Mouse (Mus musculus) embryonic facial prominence, embryonic 10.5 days (tissue): ENCODE measurements around the gene Rab12. TPM values are rescaled to one million over a fixed set of nuclear protein-coding genes. Genes with fewer than 3 reads are reported as not detected.

Experiments used
- DNase-seq: peaks from one replicate; pipeline ENCODE4 v3.0.0-alpha.2; 2017; ENCODE audit warnings: low spot score
- H3K27ac ChIP-seq: fragments of 300-500 bp; sonication (generic); replicated peaks from 2 replicates; pipeline ENCODE4 v1.5.1; 2016; ENCODE audit warnings: mild to moderate bottlenecking
- H3K27me3 ChIP-seq: fragments of 300-500 bp; sonication (generic); replicated peaks from 2 replicates; pipeline ENCODE4 v1.6.1; 2016; ENCODE audit warnings: low read depth, mild to moderate bottlenecking; ENCODE audit not compliant: poor library complexity, severe bottlenecking
- H3K36me3 ChIP-seq: fragments of 300-500 bp; sonication (generic); replicated peaks from 2 replicates; pipeline ENCODE4 v1.6.1; 2016; ENCODE audit warnings: mild to moderate bottlenecking, moderate library complexity
- H3K4me1 ChIP-seq: fragments of 300-500 bp; sonication (generic); 2 replicates; pipeline ENCODE4 v1.6.1; 2016
- H3K4me3 ChIP-seq: fragments of 300-500 bp; sonication (generic); 2 replicates; pipeline ENCODE4 v1.5.1; 2016; ENCODE audit warnings: mild to moderate bottlenecking, moderate library complexity
- H3K9me3 ChIP-seq: fragments of 300-500 bp; sonication (generic); 2 replicates; pipeline ENCODE4 v1.6.1; 2016; ENCODE audit warnings: mild to moderate bottlenecking
- WGBS: fragments of 180-500 bp; shearing (Covaris S2); methylation state at CpG from one replicate; pipeline ENCODE4 v1.1.7; 2016; 5-methylcytosine and 5-hydroxymethylcytosine counted together
- polyA plus RNA-seq: library from polyadenylated mRNA; unstranded; fragments of >200 nt; fragmentation: Nextera tagmentation; extraction: Ambion mirVana; gene quantifications from 2 replicates; pipeline ENCODE4 v1.2.1, GENCODE M21; 2016

Rab12 gene
- polyA plus RNA-seq, 1 experiment from 2014 or later: 27.4 TPM

DNA sequence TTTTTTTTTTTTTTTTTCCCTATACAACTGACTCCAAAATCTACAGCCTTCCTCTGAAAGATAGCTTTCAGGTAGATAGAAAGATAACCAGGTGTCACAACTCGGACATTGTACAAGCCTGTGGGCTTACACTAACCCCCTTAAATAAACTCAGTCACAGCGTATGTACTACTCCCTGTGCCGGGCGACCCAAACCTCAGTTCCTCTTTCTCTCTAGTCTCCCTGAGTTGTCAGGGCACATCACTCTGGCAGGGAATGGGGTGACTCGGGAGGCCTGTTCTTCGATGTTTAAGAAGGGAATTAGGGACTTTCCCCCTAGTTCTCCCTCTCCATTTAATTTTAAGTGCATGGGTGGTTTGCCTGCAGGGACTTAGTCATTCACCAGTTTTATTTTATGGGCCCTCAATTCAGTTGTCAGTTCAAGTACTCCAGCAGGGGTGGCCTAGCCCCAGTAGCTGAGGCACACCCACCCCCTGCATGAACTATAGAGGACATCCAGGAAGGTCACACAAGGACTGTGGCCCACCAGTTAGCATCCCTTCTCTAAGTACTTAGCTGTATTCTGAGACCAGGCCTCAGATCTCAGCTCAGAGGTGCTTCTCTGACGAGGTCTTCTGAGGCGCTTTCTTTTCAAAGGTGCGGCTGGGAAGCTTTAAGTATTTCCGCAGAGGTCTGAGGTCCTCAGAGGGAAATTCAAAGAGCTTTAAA lies 5.1 kb downstream of the Rab12 start:
- H3K4me3 ChIP-seq: no peak overlapping the region
- 92% methylated on average over 10 of the region's 10 CpGs for WGBS
- H3K4me1 ChIP-seq: peaks cover 30% of the 10 kb centered on the region
- peaks cover 57% of the 10 kb centered on the region for H3K36me3 ChIP-seq
- H3K27me3 ChIP-seq: no peaks in the 10 kb centered on the region
- no peak for DNase-seq
- no peaks in the 10 kb centered on the region for H3K9me3 ChIP-seq
- H3K27ac ChIP-seq: no peak overlapping the region

DNA sequence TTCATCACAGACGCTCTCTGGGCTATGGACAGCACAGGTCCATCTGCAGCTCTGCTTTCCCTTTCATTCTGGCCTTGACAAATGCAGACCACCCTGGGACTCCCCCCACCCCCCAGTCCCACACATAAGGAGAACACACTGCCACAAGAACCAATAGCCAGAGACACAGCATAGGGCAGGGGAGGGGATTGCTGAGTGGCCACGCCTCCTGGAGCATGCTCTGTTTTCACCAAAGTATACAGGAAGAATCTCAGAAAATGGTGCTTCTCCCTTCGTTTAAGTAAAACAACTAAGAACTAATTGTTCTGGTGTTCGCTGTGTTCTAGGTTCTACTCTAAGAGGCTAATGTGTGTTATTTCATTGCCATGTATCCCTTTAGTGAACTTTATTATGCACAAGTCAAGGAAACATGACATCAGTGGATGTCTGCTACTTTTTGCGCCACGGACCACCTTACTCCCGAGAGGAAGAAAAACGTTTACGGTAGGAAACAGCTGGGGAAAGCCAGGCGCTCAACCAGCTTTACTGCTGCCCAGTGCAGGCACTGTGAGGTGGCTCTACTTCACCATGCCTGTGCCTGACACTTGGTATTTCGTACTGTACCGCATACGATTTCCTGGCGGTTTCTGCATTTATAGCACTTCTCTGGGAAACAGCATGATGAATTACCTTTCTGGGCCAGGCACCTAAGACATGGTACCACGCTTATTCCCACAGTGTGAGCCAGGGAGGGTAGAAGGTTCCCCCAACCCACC lies 7.2 kb downstream of the Rab12 start:
- no peaks in the 10 kb centered on the region for H3K9me3 ChIP-seq
- H3K36me3 ChIP-seq: peaks cover 74% of the 10 kb centered on the region
- no peaks in the 10 kb centered on the region for H3K27me3 ChIP-seq
- peaks cover 16% of the 10 kb centered on the region for H3K4me1 ChIP-seq
- no peak overlapping the region for H3K27ac ChIP-seq
- 86% methylated on average over 15 of the region's 15 CpGs for WGBS
- no peak overlapping the region for H3K4me3 ChIP-seq
- no peak for DNase-seq

DNA sequence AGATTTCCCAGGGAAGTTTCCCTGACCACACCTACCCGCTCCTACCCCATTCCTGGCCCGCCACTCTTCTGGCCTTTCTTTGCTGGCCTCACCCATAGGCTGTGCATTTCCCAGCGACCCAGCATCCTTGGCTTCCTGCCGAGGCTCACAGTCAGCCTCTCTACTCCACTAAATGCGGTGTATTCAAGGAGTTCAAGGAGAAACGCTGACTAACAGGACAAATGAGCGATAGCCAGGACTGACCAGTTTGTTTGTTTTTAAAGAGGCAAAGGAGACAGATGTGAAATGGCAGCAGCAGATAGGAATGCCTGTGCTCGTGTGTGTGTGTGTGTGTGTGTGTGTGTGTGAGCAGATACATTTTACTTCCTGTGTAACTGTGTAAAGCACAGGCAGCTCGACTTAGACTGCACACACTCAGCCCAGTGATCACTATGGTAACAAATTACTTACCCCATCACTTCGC lies 9.3 kb downstream of the Rab12 start:
- DNase-seq: peak; percentile 22
- H3K36me3 ChIP-seq: peaks cover 74% of the 10 kb centered on the region
- H3K27me3 ChIP-seq: no peaks in the 10 kb centered on the region
- no peak overlapping the region for H3K27ac ChIP-seq
- H3K9me3 ChIP-seq: no peaks in the 10 kb centered on the region
- no peak overlapping the region for H3K4me3 ChIP-seq
- WGBS: 56% methylated on average over 10 of the region's 10 CpGs
- peaks cover 12% of the 10 kb centered on the region; the same call in 1 of the 2 replicates for H3K4me1 ChIP-seq

DNA sequence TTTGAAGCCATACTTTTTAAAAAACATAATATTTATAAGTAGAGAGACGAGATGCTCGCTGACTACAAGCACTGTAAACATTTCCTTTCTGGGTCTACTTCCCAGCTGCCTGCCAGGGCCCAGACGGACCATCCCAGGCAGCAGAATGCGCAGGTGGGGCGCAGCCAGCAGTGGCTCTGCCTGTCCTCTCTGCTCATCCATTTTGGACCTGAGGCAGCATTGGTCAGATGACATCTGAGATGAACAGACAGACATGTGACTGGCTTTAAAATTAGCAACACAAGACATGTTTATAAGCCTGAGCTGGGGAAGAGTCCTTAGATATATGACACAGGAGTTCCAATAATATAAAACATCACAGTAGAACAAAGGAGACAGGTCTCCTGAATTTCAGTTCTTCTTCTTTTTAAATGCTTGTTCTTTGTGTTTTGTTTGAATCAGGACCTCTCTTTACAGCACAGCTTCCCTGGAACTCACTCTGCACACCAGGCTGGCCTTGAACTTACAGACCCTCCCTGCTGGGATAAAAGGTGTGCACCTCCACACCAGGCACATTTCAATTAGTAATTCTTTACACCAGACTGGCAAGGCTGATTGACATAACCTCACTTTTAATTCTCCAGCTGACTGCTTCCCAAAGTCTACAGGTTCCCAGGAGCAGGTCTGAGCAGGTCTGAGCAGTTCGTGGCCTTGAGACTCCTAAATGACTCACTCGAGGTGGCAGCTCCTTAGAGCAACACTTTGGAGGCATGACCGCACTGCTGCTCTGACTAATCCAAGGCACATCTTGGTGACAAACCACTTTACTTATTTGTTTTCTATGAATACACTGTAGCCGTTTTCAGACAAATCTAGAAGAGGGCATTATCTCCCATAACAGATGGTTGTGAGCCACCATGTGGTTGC lies 12.2 kb downstream of the Rab12 start:
- peaks cover 76% of the 10 kb centered on the region for H3K36me3 ChIP-seq
- no peak for DNase-seq
- H3K27me3 ChIP-seq: no peaks in the 10 kb centered on the region

DNA sequence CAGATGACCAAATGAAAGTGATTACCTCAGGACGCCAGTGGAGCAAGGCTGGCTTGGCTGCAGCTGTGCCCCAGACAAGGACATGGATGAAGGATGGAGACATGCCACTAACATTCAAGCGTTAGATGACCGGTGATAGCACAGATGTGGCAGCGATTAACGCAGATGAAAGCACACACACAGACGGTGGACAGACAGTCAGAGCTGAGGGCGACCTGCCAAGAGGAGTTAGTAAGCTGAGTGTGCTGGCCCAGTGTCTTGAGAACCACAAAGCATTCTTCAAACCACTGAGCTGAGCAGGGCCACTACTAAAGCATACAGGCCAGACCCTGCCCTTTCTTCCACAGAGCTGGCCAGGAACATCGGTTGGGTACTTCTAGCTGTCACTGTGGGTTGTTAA lies 14.6 kb downstream of the Rab12 start:
- no peak for DNase-seq
- H3K4me1 ChIP-seq: no peaks in the 10 kb centered on the region
- 91% methylated on average over 8 of the region's 8 CpGs for WGBS
- H3K9me3 ChIP-seq: no peaks in the 10 kb centered on the region
- no peak overlapping the region for H3K27ac ChIP-seq
- H3K36me3 ChIP-seq: peaks cover 84% of the 10 kb centered on the region
- no peak overlapping the region for H3K4me3 ChIP-seq
- H3K27me3 ChIP-seq: no peaks in the 10 kb centered on the region

More for the DNA sequence above, 12.2 kb downstream of the Rab12 start:
- WGBS: 92% methylated on average over 9 of the region's 9 CpGs
- no peaks in the 10 kb centered on the region for H3K9me3 ChIP-seq
- H3K4me3 ChIP-seq: no peak overlapping the region
- H3K27ac ChIP-seq: no peak overlapping the region; the same call in 1 of the 2 replicates
- peaks cover 12% of the 10 kb centered on the region; the same call in 1 of the 2 replicates for H3K4me1 ChIP-seq

DNA sequence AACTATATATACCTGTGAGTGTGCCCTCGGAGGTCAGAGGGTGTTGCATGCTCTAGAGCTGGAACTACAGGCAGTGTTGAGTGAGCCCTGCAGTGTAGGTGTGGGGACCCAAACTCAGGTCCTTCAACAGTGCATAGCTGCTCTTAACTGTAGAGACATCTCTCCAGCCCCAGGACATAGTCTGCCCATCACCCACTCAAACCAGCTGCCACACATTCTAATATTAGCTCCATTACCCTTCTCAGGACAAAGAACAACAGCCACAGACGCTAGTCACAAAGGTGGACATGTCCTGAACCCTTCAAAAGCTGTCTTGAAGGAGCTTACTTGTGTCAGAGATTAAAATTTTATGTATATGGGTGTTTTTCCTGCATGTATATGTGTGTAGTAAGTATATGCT lies 15.3 kb downstream of the Rab12 start:
- H3K27me3 ChIP-seq: no peaks in the 10 kb centered on the region
- no peaks in the 10 kb centered on the region for H3K9me3 ChIP-seq
- no peak overlapping the region for H3K4me3 ChIP-seq
- no peak for DNase-seq
- H3K36me3 ChIP-seq: peaks cover 87% of the 10 kb centered on the region
- H3K27ac ChIP-seq: no peak overlapping the region
- WGBS: 91% methylated on average over 2 of the region's 2 CpGs
- no peaks in the 10 kb centered on the region for H3K4me1 ChIP-seq

DNA sequence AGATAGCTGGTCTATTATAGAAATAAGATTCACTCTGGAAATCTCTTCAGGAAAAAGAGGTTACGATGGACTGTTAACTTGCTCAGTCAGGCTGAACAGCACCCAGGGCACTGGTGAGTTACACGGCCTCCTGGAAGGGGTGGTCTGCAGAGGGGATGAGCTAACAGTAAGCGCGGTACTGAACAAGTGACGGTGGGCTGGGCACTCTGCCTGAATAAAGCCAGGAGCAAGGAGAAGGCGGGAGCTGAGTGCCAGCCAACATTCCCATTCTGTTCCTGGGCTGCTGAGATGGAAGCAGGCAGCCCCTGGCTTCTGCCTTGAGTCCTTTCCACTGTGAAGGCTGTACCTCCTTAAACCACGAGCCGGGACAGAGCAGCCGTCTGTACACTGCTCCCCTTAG lies 16.1 kb downstream of the Rab12 start:
- no peak overlapping the region for H3K27ac ChIP-seq
- DNase-seq: no peak
- no peaks in the 10 kb centered on the region for H3K27me3 ChIP-seq
- H3K4me1 ChIP-seq: no peaks in the 10 kb centered on the region
- no peak overlapping the region for H3K4me3 ChIP-seq
- H3K9me3 ChIP-seq: no peaks in the 10 kb centered on the region
- 93% methylated on average over 9 of the region's 9 CpGs for WGBS
- peaks cover 90% of the 10 kb centered on the region for H3K36me3 ChIP-seq

DNA sequence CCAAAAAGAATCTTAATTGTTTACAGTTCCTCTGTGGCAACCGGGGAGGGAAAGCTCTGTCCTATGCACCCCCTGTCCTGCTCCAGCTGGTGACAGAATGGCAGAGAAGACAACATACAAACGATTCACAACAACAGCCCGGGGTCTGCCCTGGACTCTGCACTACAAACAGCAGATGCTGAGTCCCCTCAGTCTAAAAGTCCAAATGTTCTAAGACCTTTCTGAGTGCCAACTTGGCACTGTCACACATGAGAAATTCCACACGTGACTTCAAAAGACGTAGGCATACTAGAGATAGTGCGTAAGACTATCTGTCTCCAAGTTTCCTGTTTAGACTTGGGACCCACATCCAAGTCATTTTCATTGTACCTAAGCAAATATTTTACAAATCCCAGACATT lies 16.7 kb downstream of the Rab12 start:
- Histone ChIP-seq H3K27ac (no peak overlapping the region), H3K4me1 (no peaks in the 10 kb centered on the region), H3K9me3 (no peaks in the 10 kb centered on the region), H3K27me3 (no peaks in the 10 kb centered on the region), H3K36me3 (peaks cover 90% of the 10 kb centered on the region), H3K4me3 (no peak overlapping the region)
- 89% methylated on average over 6 of the region's 6 CpGs for WGBS
- no peak for DNase-seq

DNA sequence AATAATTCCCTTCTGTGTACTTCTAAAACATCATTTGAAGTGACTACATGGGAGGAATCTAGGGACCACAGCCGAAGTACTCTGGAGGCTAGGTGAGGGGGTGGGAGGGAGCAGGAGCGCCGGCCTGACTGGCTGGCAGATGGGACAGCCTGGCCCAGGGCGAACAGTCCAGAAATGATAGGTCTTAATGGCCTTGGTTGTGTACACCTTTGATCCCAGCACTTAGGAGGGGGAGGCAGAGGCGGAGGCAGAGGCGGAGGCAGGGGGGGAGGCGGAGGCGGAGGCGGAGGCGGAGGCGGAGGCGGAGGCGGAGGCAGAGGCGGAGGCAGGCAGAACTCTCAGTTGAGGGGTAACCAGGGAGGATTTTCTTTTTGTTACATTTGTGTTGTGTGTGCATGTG lies 20.9 kb downstream of the Rab12 start:
- H3K27ac ChIP-seq: no peak overlapping the region
- no peaks in the 10 kb centered on the region; the same call in 1 of the 2 replicates for H3K9me3 ChIP-seq
- peaks cover 97% of the 10 kb centered on the region for H3K36me3 ChIP-seq
- H3K27me3 ChIP-seq: no peaks in the 10 kb centered on the region
- DNase-seq: peak; percentile 15
- no peak overlapping the region for H3K4me3 ChIP-seq
- 92% methylated on average over 14 of the region's 14 CpGs for WGBS
- no peaks in the 10 kb centered on the region for H3K4me1 ChIP-seq

DNA sequence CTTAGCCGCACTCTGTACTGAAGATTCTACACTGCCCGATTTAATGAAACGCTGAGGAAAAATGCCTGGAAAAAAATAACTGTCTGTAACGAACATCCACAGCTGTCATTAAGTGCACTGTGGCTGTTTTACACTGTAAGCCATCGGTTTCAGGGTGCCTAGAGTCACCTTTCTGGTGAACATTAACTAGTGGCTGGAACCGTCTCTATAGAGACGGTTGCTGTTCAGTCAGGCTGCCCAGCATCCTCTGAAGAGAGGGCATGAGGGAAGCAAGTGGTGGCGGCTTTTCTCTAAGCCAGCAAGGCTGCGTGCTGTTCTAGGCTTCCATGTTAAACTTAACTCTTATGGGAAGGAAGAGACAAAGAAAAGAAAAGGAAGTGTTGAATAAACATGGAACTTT lies 22.9 kb downstream of the Rab12 start:
- 97% methylated on average over 9 of the region's 9 CpGs for WGBS
- Histone ChIP-seq H3K9me3 (no peaks in the 10 kb centered on the region; the same call in 1 of the 2 replicates), H3K4me3 (no peak overlapping the region), H3K27ac (no peak overlapping the region), H3K4me1 (no peaks in the 10 kb centered on the region), H3K27me3 (no peaks in the 10 kb centered on the region), H3K36me3 (peaks cover 86% of the 10 kb centered on the region)
- DNase-seq: no peak

DNA sequence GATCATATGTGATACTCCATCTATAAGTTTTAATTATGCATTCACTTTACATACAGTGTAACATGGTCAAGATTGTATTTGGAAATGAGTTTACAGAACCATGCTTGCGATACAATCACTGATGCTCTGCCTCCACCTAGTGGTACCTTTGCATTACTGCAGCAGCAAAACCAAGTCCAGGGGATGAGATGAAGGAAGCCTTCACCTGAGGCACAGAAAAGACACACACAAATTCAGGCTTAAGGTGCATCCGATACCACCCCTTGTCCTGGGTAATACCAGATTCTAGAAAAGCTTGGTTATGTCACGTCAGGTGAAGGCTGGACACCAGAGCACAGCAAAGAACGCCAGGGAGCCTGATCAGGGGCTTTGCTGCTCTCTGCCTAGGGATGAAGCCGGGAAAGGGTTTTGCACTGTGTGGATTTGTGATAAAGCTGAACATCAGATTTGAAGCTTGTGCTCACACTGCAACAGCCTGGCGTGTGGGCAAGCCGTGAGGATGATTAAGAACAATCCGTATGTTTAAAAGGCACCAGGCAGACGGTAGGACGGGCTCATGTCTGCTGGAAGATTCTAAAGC lies 29.4 kb downstream of the Rab12 start:
- Histone ChIP-seq H3K4me3 (no peak overlapping the region), H3K9me3 (no peaks in the 10 kb centered on the region), H3K27ac (no peak overlapping the region), H3K4me1 (peaks cover 4% of the 10 kb centered on the region), H3K36me3 (peaks cover 21% of the 10 kb centered on the region), H3K27me3 (0 out of 2 replicates have a peak, but pooled peaks cover under 1% of the 10 kb centered on the region)
- WGBS: 45% methylated on average over 10 of the region's 10 CpGs
- DNase-seq: peak; percentile 60

DNA sequence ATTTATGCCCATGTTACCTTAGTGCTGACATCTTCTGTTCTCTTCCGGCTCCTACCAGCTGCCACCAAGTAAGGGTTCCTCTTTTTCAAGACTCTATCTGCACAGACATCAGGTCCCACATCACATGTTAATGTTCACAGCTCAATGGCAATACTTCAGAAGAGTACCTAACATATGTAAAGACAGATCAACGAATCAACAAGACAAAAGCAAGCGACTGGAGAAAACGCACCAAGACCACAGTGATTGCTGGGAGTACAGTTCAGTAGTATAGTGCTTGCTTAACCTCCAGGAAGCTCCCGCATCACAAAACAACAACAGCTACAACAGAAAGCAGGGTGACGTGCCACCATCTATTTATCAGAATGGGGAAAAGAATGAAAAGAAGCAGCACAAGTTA lies 33.0 kb downstream of the Rab12 start:
- Histone ChIP-seq H3K27ac (no peak overlapping the region), H3K36me3 (no peaks in the 10 kb centered on the region), H3K27me3 (peaks cover 18% of the 10 kb centered on the region), H3K9me3 (no peaks in the 10 kb centered on the region), H3K4me1 (peaks cover 22% of the 10 kb centered on the region), H3K4me3 (no peak overlapping the region)
- WGBS: 93% methylated on average over 6 of the region's 6 CpGs
- no peak for DNase-seq
